Mouse (Mus musculus) A20 (cell line): ENCODE measurements around the gene Akap6.

Source experiments
- DNase-seq: peaks from one replicate; pipeline ENCODE4 v3.0.0-alpha.2; 2011; ENCODE audit warnings: low read depth, low spot score

The Akap6 gene

GRCm38 (mm10) chr12:53032762-53033161 is 333.6 kb downstream of the Akap6 start:
- DNase-seq: peak; percentile 83

- no peak for DNase-seq
Measured at GRCm38 (mm10) chr12:53033404-53033913, 334.3 kb downstream of the Akap6 start.

- DNase-seq: no peak
Measured at GRCm38 (mm10) chr12:53040634-53041033, 341.5 kb downstream of the Akap6 start.

- peak; percentile 49 for DNase-seq
Measured at GRCm38 (mm10) chr12:53042739-53043138, 343.6 kb downstream of the Akap6 start.

GRCm38 (mm10) chr12:53057606-53058005 is 358.4 kb downstream of the Akap6 start:
- no peak for DNase-seq

GRCm38 (mm10) chr12:53060903-53061302 is 361.7 kb downstream of the Akap6 start:
- no peak for DNase-seq

GRCm38 (mm10) chr12:53061466-53062124 is 362.4 kb downstream of the Akap6 start:
- DNase-seq: no peak

GRCm38 (mm10) chr12:53063003-53063402 is 363.8 kb downstream of the Akap6 start:
- DNase-seq: no peak

GRCm38 (mm10) chr12:53064241-53064760 is 365.1 kb downstream of the Akap6 start:
- DNase-seq: no peak

- no peak for DNase-seq
Measured at GRCm38 (mm10) chr12:53065031-53065785, 366.0 kb downstream of the Akap6 start.

GRCm38 (mm10) chr12:53066321-53066720 is 367.1 kb downstream of the Akap6 start:
- DNase-seq: no peak

GRCm38 (mm10) chr12:53070907-53071306 is 371.7 kb downstream of the Akap6 start:
- no peak for DNase-seq

GRCm38 (mm10) chr12:53076595-53077400 is 377.6 kb downstream of the Akap6 start:
- DNase-seq: no peak

GRCm38 (mm10) chr12:53085789-53086188 is 386.6 kb downstream of the Akap6 start:
- DNase-seq: no peak

GRCm38 (mm10) chr12:53112276-53112675 is 413.1 kb downstream of the Akap6 start:
- no peak for DNase-seq

- no peak for DNase-seq
Measured at GRCm38 (mm10) chr12:53119352-53119751, 420.2 kb downstream of the Akap6 start.

GRCm38 (mm10) chr12:53124131-53124530 is 424.9 kb downstream of the Akap6 start:
- no peak for DNase-seq

GRCm38 (mm10) chr12:53124696-53125095 is 425.5 kb downstream of the Akap6 start:
- DNase-seq: no peak

GRCm38 (mm10) chr12:53125286-53125685 is 426.1 kb downstream of the Akap6 start:
- no peak for DNase-seq

GRCm38 (mm10) chr12:53134196-53134595 is 435.0 kb downstream of the Akap6 start:
- DNase-seq: no peak

GRCm38 (mm10) chr12:53137331-53137730 is 438.1 kb downstream of the Akap6 start:
- DNase-seq: no peak
